Mouse (Mus musculus): ENCODE data around the gene Rnf168. TPM values are rescaled to one million over a fixed set of nuclear protein-coding genes. Genes with fewer than 3 reads are reported as not detected.

Rnf168 gene
- polyA plus RNA-seq, 1 experiment from 2014 or later: 37.2 TPM

MicroRNAs within 50 kb of the gene (microRNA counts, 519-probe panel; counts per million panel counts)
- microRNA mmu-miR-1946a: not detected

Small RNAs within 50 kb of the gene (microRNA-seq; reads per million reads assigned to microRNA genes)
- not detected for gene Mir1946a

Other genes starting within 250 kb of the Rnf168 start
- 30.0 and 32.3 TPM in 2 replicates for gene Pak2, start 198.1 kb upstream of the Rnf168 start, polyA plus RNA-seq (2015; fragmentation: Nextera tagmentation; extraction: Ambion mirVana)
- 124 and 126 TPM in 2 replicates for gene Pigx, start 177.7 kb upstream of the Rnf168 start, polyA plus RNA-seq (2015; fragmentation: Nextera tagmentation; extraction: Ambion mirVana)
- 30.0 and 33.2 TPM in 2 replicates for gene Cep19, start 177.7 kb upstream of the Rnf168 start, polyA plus RNA-seq (2015; fragmentation: Nextera tagmentation; extraction: Ambion mirVana)
- gene Nrros, start 111.9 kb upstream of the Rnf168 start, polyA plus RNA-seq (2015; fragmentation: Nextera tagmentation; extraction: Ambion mirVana): 12.3 and 14.3 TPM in 2 replicates
- gene Bex6, start 97.6 kb upstream of the Rnf168 start, polyA plus RNA-seq (2015; fragmentation: Nextera tagmentation; extraction: Ambion mirVana): 0.36 TPM in 1 of 2 replicates, not detected in the other
- gene Fbxo45, start 30.3 kb upstream of the Rnf168 start, polyA plus RNA-seq (2015; fragmentation: Nextera tagmentation; extraction: Ambion mirVana): 10.5 and 12.3 TPM in 2 replicates
- 17.0 and 18.6 TPM in 2 replicates for gene Wdr53, start 30.2 kb upstream of the Rnf168 start, polyA plus RNA-seq (2015; fragmentation: Nextera tagmentation; extraction: Ambion mirVana)
- not detected in 2 replicates for gene Smco1, start 6.0 kb upstream of the Rnf168 start, polyA plus RNA-seq (2015; fragmentation: Nextera tagmentation; extraction: Ambion mirVana)
- 29.4 and 35.7 TPM in 2 replicates for gene Ubxn7, start 54.8 kb downstream of the Rnf168 start, polyA plus RNA-seq (2015; fragmentation: Nextera tagmentation; extraction: Ambion mirVana)
- gene Tm4sf19, start 123.0 kb downstream of the Rnf168 start, polyA plus RNA-seq (2015; fragmentation: Nextera tagmentation; extraction: Ambion mirVana): not detected in 2 replicates
- gene Tctex1d2, start 142.2 kb downstream of the Rnf168 start, polyA plus RNA-seq (2015; fragmentation: Nextera tagmentation; extraction: Ambion mirVana): 25.5 and 29.5 TPM in 2 replicates
- 43.3 and 45.6 TPM in 2 replicates for gene Pcyt1a, start 153.5 kb downstream of the Rnf168 start, polyA plus RNA-seq (2015; fragmentation: Nextera tagmentation; extraction: Ambion mirVana)
- gene Slc51a, start 210.4 kb downstream of the Rnf168 start, polyA plus RNA-seq (2015; fragmentation: Nextera tagmentation; extraction: Ambion mirVana): 0.46 and 0.56 TPM in 2 replicates
- not detected in 2 replicates for gene Zdhhc19, start 218.8 kb downstream of the Rnf168 start, polyA plus RNA-seq (2015; fragmentation: Nextera tagmentation; extraction: Ambion mirVana)